Mouse (Mus musculus): ENCODE data around the gene Rnf187. TPM values are rescaled to one million over a fixed set of nuclear protein-coding genes. Genes with fewer than 3 reads are reported as not detected.

The Rnf187 gene
- total and polyA plus RNA-seq, 3 experiments = 185 to 195 (median 188) TPM

DNA sequence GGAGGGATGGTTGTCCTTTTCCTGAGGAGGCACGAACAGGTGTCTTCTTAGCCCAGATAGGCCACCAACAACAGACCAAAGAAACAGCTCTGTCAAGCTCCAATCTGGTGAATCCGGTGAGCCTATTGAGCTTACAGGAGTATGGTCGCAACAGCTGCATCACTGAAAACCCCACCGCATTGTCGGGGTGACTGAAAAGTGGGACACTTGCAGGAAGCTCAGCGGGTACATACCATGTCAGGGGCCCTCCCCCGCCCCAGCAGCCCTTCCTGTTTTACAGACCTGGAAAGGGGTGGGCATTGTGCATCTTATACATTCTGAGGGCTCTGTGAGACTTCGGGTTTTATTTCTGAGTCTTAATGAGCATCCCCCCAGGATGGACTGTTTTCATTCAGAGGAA is 55.0 kb downstream of the Rnf187 start:
- no peak for TF ChIP-seq CHD1 (IDR thresholded peaks at IDR 0.05; ENCODE audit: low read depth, low read length)
- no peak for TF ChIP-seq RAD21 (IDR thresholded peaks at IDR 0.05; ENCODE audit: low read depth, low read length)
- TF ChIP-seq JUN (IDR thresholded peaks at IDR 0.05; ENCODE audit: insufficient read depth, low read depth, low read length) = no peak
- no peak for TF ChIP-seq MAX (IDR thresholded peaks at IDR 0.05; ENCODE audit: low read length)
- no peak for TF ChIP-seq SIN3A (IDR thresholded peaks at IDR 0.05; ENCODE audit: low read length)
- TF ChIP-seq PAX5 (IDR thresholded peaks at IDR 0.05; ENCODE audit: low read length) = no peak
- TF ChIP-seq RCOR1 (conservative IDR thresholded peaks at IDR 0.05; ENCODE audit: low read depth, low read length) = no peak
- TF ChIP-seq ELF1 (IDR thresholded peaks at IDR 0.05; ENCODE audit: low read depth, low read length) = no peak
- TF ChIP-seq KAT2A (IDR thresholded peaks at IDR 0.05; ENCODE audit: insufficient replicate concordance, low read length) = no peak
- no peak for TF ChIP-seq MXI1 (IDR thresholded peaks at IDR 0.05; ENCODE audit: low read depth, low read length)
- TF ChIP-seq POLR2AphosphoS2 (IDR thresholded peaks at IDR 0.05; ENCODE audit: low read depth, low read length) = no peak
- TF ChIP-seq UBTF (IDR thresholded peaks at IDR 0.05; ENCODE audit: low read depth, low read length) = no peak
- TF ChIP-seq USF2 (conservative IDR thresholded peaks at IDR 0.05; ENCODE audit: low read depth, low read length) = no peak
- no peak for TF ChIP-seq ZKSCAN1 (IDR thresholded peaks at IDR 0.05; ENCODE audit: borderline replicate concordance, low read depth, low read length)
- no peak for TF ChIP-seq MAZ (IDR thresholded peaks at IDR 0.05; ENCODE audit: low read depth, low read length)
- no peak for TF ChIP-seq NELFE (IDR thresholded peaks at IDR 0.05; ENCODE audit: low read depth, low read length)
- no peak for TF ChIP-seq MEF2A (IDR thresholded peaks at IDR 0.05; ENCODE audit: borderline replicate concordance, low read depth, low read length)
- TF ChIP-seq HCFC1 (IDR thresholded peaks at IDR 0.05; ENCODE audit: low read depth, low read length) = no peak
- no peak for TF ChIP-seq ZC3H11A (IDR thresholded peaks at IDR 0.05; ENCODE audit: low read depth, low read length)
- TF ChIP-seq EP300 (IDR thresholded peaks at IDR 0.05; ENCODE audit: low read length) = no peak

More for the DNA sequence above, 55.0 kb downstream of the Rnf187 start:
- dilution Hi-C loops (cut with MboI; ENCODE audit: extremely low pct_ligation_motif_present, extremely low pct_unique_long_range_greater_than_20kb, low sequenced_read_pairs) (no loop called here), in situ Hi-C loops (cut with MboI; ENCODE audit: low pct_ligation_motif_present, low pct_unique_long_range_greater_than_20kb, low sequenced_read_pairs) (no loop called here)
- H3K79me2 ChIP-seq (replicated peaks; ENCODE audit: control insufficient read depth, extremely low read depth, insufficient read depth, poor library complexity, severe bottlenecking) = no peaks in the 10 kb centered on the region
- H3K4me3 ChIP-seq (replicated peaks in 1 of 3; ENCODE audit: low read depth in 2 of 3, low read length in 2 of 3, poor library complexity in 1 of 3) = no peak overlapping the region
- no peak overlapping the region for H3K9ac ChIP-seq (ENCODE audit: insufficient read depth, low read depth)
- H3K9me3 ChIP-seq (replicated peaks; ENCODE audit: low read length) = no peaks in the 10 kb centered on the region
- H3K27me3 ChIP-seq (replicated peaks) = no peaks in the 10 kb centered on the region
- H3K36me3 ChIP-seq (replicated peaks in 1 of 2; ENCODE audit: control insufficient read depth in 1 of 2, insufficient read depth in 1 of 2, low read length in 1 of 2) = peaks cover 29 to 47% of the 10 kb centered on the region in 2 experiments
- no peak for DNase-seq (ENCODE audit: extremely low read depth)
- H3K27ac ChIP-seq (ENCODE audit: insufficient read depth, low read depth) = no peak overlapping the region
- H3K4me2 ChIP-seq (ENCODE audit: insufficient read depth, low read depth, poor library complexity, severe bottlenecking) = no peak overlapping the region
- H3K4me1 ChIP-seq (ENCODE audit: control insufficient read depth in 1 of 2, insufficient read depth in 2 of 2) = no peaks in the 10 kb centered on the region

Other genes with a start within 250 kb of the Rnf187 start
Only the 20 nearest of the 21 such genes appear.
- not detected in 2 replicates for gene Olfr319, start 239.8 kb downstream of the Rnf187 start, total RNA-seq (2012; rRNA removed)
- gene Olfr319, start 239.8 kb downstream of the Rnf187 start, total RNA-seq (2014; rRNA removed) = not detected in 2 replicates
- gene Olfr319, start 239.8 kb downstream of the Rnf187 start, polyA plus RNA-seq (2012; ENCODE audit: insufficient read length, low read depth) = not detected in 2 replicates
- gene Olfr318, start 214.9 kb downstream of the Rnf187 start, total RNA-seq (2012; rRNA removed) = not detected in 2 replicates
- not detected in 2 replicates for gene Olfr318, start 214.9 kb downstream of the Rnf187 start, total RNA-seq (2014; rRNA removed)
- not detected in 2 replicates for gene Olfr318, start 214.9 kb downstream of the Rnf187 start, polyA plus RNA-seq (2012; ENCODE audit: insufficient read length, low read depth)
- gene Olfr317, start 199.7 kb downstream of the Rnf187 start, total RNA-seq (2012; rRNA removed) = not detected in 2 replicates
- not detected in 2 replicates for gene Olfr317, start 199.7 kb downstream of the Rnf187 start, total RNA-seq (2014; rRNA removed)
- gene Olfr317, start 199.7 kb downstream of the Rnf187 start, polyA plus RNA-seq (2012; ENCODE audit: insufficient read length, low read depth) = not detected in 2 replicates
- gene Olfr316, start 186.2 kb downstream of the Rnf187 start, total RNA-seq (2012; rRNA removed) = not detected in 2 replicates
- gene Olfr316, start 186.2 kb downstream of the Rnf187 start, total RNA-seq (2014; rRNA removed) = not detected in 2 replicates
- not detected in 2 replicates for gene Olfr316, start 186.2 kb downstream of the Rnf187 start, polyA plus RNA-seq (2012; ENCODE audit: insufficient read length, low read depth)
- not detected in 2 replicates for gene Olfr315, start 165.7 kb downstream of the Rnf187 start, total RNA-seq (2012; rRNA removed)
- not detected in 2 replicates for gene Olfr315, start 165.7 kb downstream of the Rnf187 start, total RNA-seq (2014; rRNA removed)
- not detected in 2 replicates for gene Olfr315, start 165.7 kb downstream of the Rnf187 start, polyA plus RNA-seq (2012; ENCODE audit: insufficient read length, low read depth)
- not detected in 2 replicates for gene Olfr314, start 156.0 kb downstream of the Rnf187 start, total RNA-seq (2012; rRNA removed)
- gene Olfr314, start 156.0 kb downstream of the Rnf187 start, total RNA-seq (2014; rRNA removed) = not detected in 2 replicates
- gene Olfr314, start 156.0 kb downstream of the Rnf187 start, polyA plus RNA-seq (2012; ENCODE audit: insufficient read length, low read depth) = not detected in 2 replicates
- gene Fam183b, start 137.0 kb downstream of the Rnf187 start, total RNA-seq (2012; rRNA removed) = 0.67 and 0.72 TPM in 2 replicates
- not detected in 2 replicates for gene Fam183b, start 137.0 kb downstream of the Rnf187 start, total RNA-seq (2014; rRNA removed)
- gene Fam183b, start 137.0 kb downstream of the Rnf187 start, polyA plus RNA-seq (2012; ENCODE audit: insufficient read length, low read depth) = not detected in 2 replicates
- 0.04 and 0.13 TPM in 2 replicates for gene Olfr313, start 123.9 kb downstream of the Rnf187 start, total RNA-seq (2012; rRNA removed)
- gene Olfr313, start 123.9 kb downstream of the Rnf187 start, total RNA-seq (2014; rRNA removed) = not detected in 2 replicates
- gene Olfr313, start 123.9 kb downstream of the Rnf187 start, polyA plus RNA-seq (2012; ENCODE audit: insufficient read length, low read depth) = 0.09 and 0.10 TPM in 2 replicates
- gene Olfr312, start 109.7 kb downstream of the Rnf187 start, total RNA-seq (2012; rRNA removed) = not detected in 2 replicates
- not detected in 2 replicates for gene Olfr312, start 109.7 kb downstream of the Rnf187 start, total RNA-seq (2014; rRNA removed)
- gene Olfr312, start 109.7 kb downstream of the Rnf187 start, polyA plus RNA-seq (2012; ENCODE audit: insufficient read length, low read depth) = not detected in 2 replicates
- gene Olfr311, start 99.7 kb downstream of the Rnf187 start, total RNA-seq (2012; rRNA removed) = not detected in 2 replicates
- not detected in 2 replicates for gene Olfr311, start 99.7 kb downstream of the Rnf187 start, total RNA-seq (2014; rRNA removed)
- gene Olfr311, start 99.7 kb downstream of the Rnf187 start, polyA plus RNA-seq (2012; ENCODE audit: insufficient read length, low read depth) = not detected in 2 replicates
- 2.9 and 3.1 TPM in 2 replicates for gene Gm12258, start 91.8 kb downstream of the Rnf187 start, total RNA-seq (2012; rRNA removed)
- gene Gm12258, start 91.8 kb downstream of the Rnf187 start, total RNA-seq (2014; rRNA removed) = 1.4 and 1.5 TPM in 2 replicates
- gene Gm12258, start 91.8 kb downstream of the Rnf187 start, polyA plus RNA-seq (2012; ENCODE audit: insufficient read length, low read depth) = 1.6 and 2.2 TPM in 2 replicates
- 3.4 and 3.6 TPM in 2 replicates for gene 2810021J22Rik, start 71.7 kb downstream of the Rnf187 start, total RNA-seq (2012; rRNA removed)
- gene 2810021J22Rik, start 71.7 kb downstream of the Rnf187 start, total RNA-seq (2014; rRNA removed) = 4.5 and 4.8 TPM in 2 replicates
- gene 2810021J22Rik, start 71.7 kb downstream of the Rnf187 start, polyA plus RNA-seq (2012; ENCODE audit: insufficient read length, low read depth) = 3.3 and 3.7 TPM in 2 replicates
- 5.7 and 7.0 TPM in 2 replicates for gene Zfp39, start 34.7 kb downstream of the Rnf187 start, total RNA-seq (2012; rRNA removed)
- gene Zfp39, start 34.7 kb downstream of the Rnf187 start, total RNA-seq (2014; rRNA removed) = 6.2 and 6.8 TPM in 2 replicates
- gene Zfp39, start 34.7 kb downstream of the Rnf187 start, polyA plus RNA-seq (2012; ENCODE audit: insufficient read length, low read depth) = 5.8 and 6.7 TPM in 2 replicates
- not detected in 2 replicates for gene Btnl10, start 21.0 kb downstream of the Rnf187 start, total RNA-seq (2012; rRNA removed)
- gene Btnl10, start 21.0 kb downstream of the Rnf187 start, total RNA-seq (2014; rRNA removed) = not detected in 2 replicates
- gene Btnl10, start 21.0 kb downstream of the Rnf187 start, polyA plus RNA-seq (2012; ENCODE audit: insufficient read length, low read depth) = not detected in 2 replicates
- gene Hist3h2ba, start 10.0 kb upstream of the Rnf187 start, total RNA-seq (2012; rRNA removed) = 0.34 TPM in 1 of 2 replicates, not detected in the other
- not detected in 2 replicates for gene Hist3h2ba, start 10.0 kb upstream of the Rnf187 start, total RNA-seq (2014; rRNA removed)
- gene Hist3h2ba, start 10.0 kb upstream of the Rnf187 start, polyA plus RNA-seq (2012; ENCODE audit: insufficient read length, low read depth) = not detected in 2 replicates
- 97.2 and 125 TPM in 2 replicates for gene Hist3h2a, start 15.8 kb upstream of the Rnf187 start, total RNA-seq (2012; rRNA removed)
- gene Hist3h2a, start 15.8 kb upstream of the Rnf187 start, total RNA-seq (2014; rRNA removed) = 4.4 and 6.1 TPM in 2 replicates
- 0.79 and 1.2 TPM in 2 replicates for gene Hist3h2a, start 15.8 kb upstream of the Rnf187 start, polyA plus RNA-seq (2012; ENCODE audit: insufficient read length, low read depth)
- gene Trim17, start 15.8 kb upstream of the Rnf187 start, total RNA-seq (2012; rRNA removed) = 0.21 and 0.47 TPM in 2 replicates
- not detected in 2 replicates for gene Trim17, start 15.8 kb upstream of the Rnf187 start, total RNA-seq (2014; rRNA removed)
- 0.20 and 0.49 TPM in 2 replicates for gene Trim17, start 15.8 kb upstream of the Rnf187 start, polyA plus RNA-seq (2012; ENCODE audit: insufficient read length, low read depth)
- gene Trim11, start 39.2 kb upstream of the Rnf187 start, total RNA-seq (2012; rRNA removed) = 32.5 and 33.2 TPM in 2 replicates
- gene Trim11, start 39.2 kb upstream of the Rnf187 start, total RNA-seq (2014; rRNA removed) = 22.5 and 23.2 TPM in 2 replicates
- 21.8 and 23.0 TPM in 2 replicates for gene Trim11, start 39.2 kb upstream of the Rnf187 start, polyA plus RNA-seq (2012; ENCODE audit: insufficient read length, low read depth)
- 0.13 and 0.17 TPM in 2 replicates for gene Obscn, start 197.5 kb upstream of the Rnf187 start, total RNA-seq (2012; rRNA removed)
- gene Obscn, start 197.5 kb upstream of the Rnf187 start, total RNA-seq (2014; rRNA removed) = 0.08 and 0.13 TPM in 2 replicates
- 0.09 and 0.14 TPM in 2 replicates for gene Obscn, start 197.5 kb upstream of the Rnf187 start, polyA plus RNA-seq (2012; ENCODE audit: insufficient read length, low read depth)
- gene Iba57, start 224.8 kb upstream of the Rnf187 start, total RNA-seq (2012; rRNA removed) = 7.5 and 7.9 TPM in 2 replicates
- 3.6 and 4.0 TPM in 2 replicates for gene Iba57, start 224.8 kb upstream of the Rnf187 start, total RNA-seq (2014; rRNA removed)
- 4.6 and 5.1 TPM in 2 replicates for gene Iba57, start 224.8 kb upstream of the Rnf187 start, polyA plus RNA-seq (2012; ENCODE audit: insufficient read length, low read depth)